ENCODE assay signal across 8 mouse cellular contexts in the genomic region with DNA sequence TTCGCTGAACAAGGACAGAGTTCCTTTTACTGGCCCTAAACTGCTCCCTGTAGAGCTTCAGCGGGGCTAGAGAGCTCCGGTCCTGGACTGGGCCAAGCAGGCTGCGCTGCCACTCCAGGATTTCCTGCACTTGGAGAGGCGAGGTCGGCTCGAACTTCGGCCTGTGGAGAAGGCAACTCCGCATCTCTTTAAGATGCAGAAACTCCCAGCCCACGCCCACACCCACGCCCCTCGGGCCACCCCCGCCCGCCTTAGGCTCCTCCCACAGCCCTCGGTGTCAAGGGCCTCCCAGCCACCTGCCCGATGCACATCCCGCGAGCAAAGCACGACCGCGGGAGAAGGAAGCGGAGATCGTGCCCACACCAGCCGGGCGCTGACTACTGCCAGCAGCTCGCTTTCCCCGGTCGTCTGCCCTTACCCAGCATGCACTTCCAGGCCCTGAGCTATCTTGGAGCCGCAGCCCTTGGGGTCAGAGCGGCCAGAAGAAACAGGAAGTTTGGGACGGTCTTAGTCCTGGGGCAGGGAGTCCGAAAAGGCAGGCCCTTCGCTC. TPM values are rescaled to one million over a fixed set of nuclear protein-coding genes. Genes with fewer than 3 reads are reported as not detected.
A peak's percentile ranks its signal among the peaks of the same experiment; 100 is the strongest.
DNase-seq lines count a peak whose midpoint lies in the region; ATAC-seq lines count a peak whose summit lies in the region.

No protein-coding gene starts in this region.

- H3K4me1 ChIP-seq in intestine, embryonic 16.5 days (ENCODE audit: control insufficient read depth, insufficient read depth, low read length): no peaks in the 10 kb centered on the region; the same call in 1 of the 2 replicates

- peak overlapping the region; percentile 57 for H3K27ac ChIP-seq in intestine, embryonic 16.5 days (ENCODE audit: low read length)

- WGBS in intestine, embryonic 16.5 days: 9% methylated on average over 33 of the region's 33 CpGs

- peak overlapping the region; percentile 67 for H3K9ac ChIP-seq in intestine, embryonic 16.5 days (ENCODE audit: low read depth, low read length)

- ATAC-seq in intestine, embryonic 16.5 days: peak; percentile 91

- intact Hi-C loops in gastrocnemius, postnatal 36 days (cut with DNase I): no loop called here
- intact Hi-C loops in left cerebral cortex, postnatal 25 days (cut with DNase I): loop anchor here (2.0 kb wide), 1 partner anchor 28 kb away; no protein-coding TSS in a partner anchor

- H3K36me3 ChIP-seq in intestine, embryonic 16.5 days (ENCODE audit: control insufficient read depth, insufficient read depth, low read length): no peaks in the 10 kb centered on the region

- peak; percentile 93 for DNase-seq in adrenal gland, adult 2 months
- DNase-seq in embryo, embryonic 11 days: peak; percentile 82
- DNase-seq in gastrocnemius, postnatal 36 days: peak; percentile 80 to 81
- DNase-seq in left cerebral cortex, postnatal 25 days (ENCODE audit: low spot score in 2 of 2): peak; percentile 20 to 40
- peak; percentile 62 for DNase-seq in mesoderm, embryonic 11.5 days (ENCODE audit: low read depth, low spot score)
- DNase-seq in right cerebral cortex, postnatal 25 days: peak; percentile 32
- DNase-seq in urinary bladder, postnatal 36 days (ENCODE audit: low spot score in 2 of 2): peak; percentile 79 to 87

- H3K4me2 ChIP-seq in intestine, embryonic 16.5 days (ENCODE audit: low read depth, low read length): peak overlapping the region; percentile 58

- no peaks in the 10 kb centered on the region for H3K9me3 ChIP-seq in intestine, embryonic 16.5 days (ENCODE audit: control insufficient read depth, low read length)

- H3K4me3 ChIP-seq in intestine, embryonic 16.5 days (ENCODE audit: low read length): peak overlapping the region; percentile 50

- no peaks in the 10 kb centered on the region for H3K27me3 ChIP-seq in intestine, embryonic 16.5 days (replicated peaks; ENCODE audit: control insufficient read depth, insufficient read depth, low read length)

RNA-seq across cellular contexts. Expression of a gene that starts 26.6 kb away (rescaled TPM):
- total RNA-seq in adrenal gland, adult 2 months (2021): 10 to 100 TPM in 1 of 2 experiments, 1 to 10 TPM in 1; 9.4 to 11.5 TPM
- polyA plus RNA-seq in adrenal gland, adult 2 months (2012; rRNA removed): 3.6 and 5.2 TPM in 2 replicates
- 1 to 10 TPM; 6.8 to 7.2 TPM for total RNA-seq in gastrocnemius, postnatal 36 days (2021)
- 3.2 and 3.5 TPM in 2 replicates for polyA plus RNA-seq in intestine, embryonic 16.5 days (2015; fragmentation: Nextera tagmentation; extraction: Ambion mirVana)
- 10 to 100 TPM; 16.6 to 19.4 TPM for total RNA-seq in left cerebral cortex, postnatal 25 days (2021)

RNA-seq across cellular contexts. Expression of a gene that starts 57.9 kb away (rescaled TPM):
- 10 to 100 TPM; 12.5 to 19.5 TPM for total RNA-seq in adrenal gland, adult 2 months (2021)
- 0.42 and 0.48 TPM in 2 replicates for polyA plus RNA-seq in adrenal gland, adult 2 months (2012; rRNA removed)
- 10 to 100 TPM in 1 of 2 experiments, 1 to 10 TPM in 1; 9.3 to 15.3 TPM for total RNA-seq in gastrocnemius, postnatal 36 days (2021)
- 10.9 and 11.8 TPM in 2 replicates for polyA plus RNA-seq in intestine, embryonic 16.5 days (2015; fragmentation: Nextera tagmentation; extraction: Ambion mirVana)
- total RNA-seq in left cerebral cortex, postnatal 25 days (2021): 10 to 100 TPM; 13.4 to 14.9 TPM

Comparison
In these comparisons a context has a peak if more than half of its experiments do, and no peak if none do; other contexts are left out.
1. Peak in every context shown above with its lines: DNase-seq, ATAC-seq, H3K4me3 ChIP-seq and H3K27ac ChIP-seq.
2. DNase-seq: peak in every context shown above with its lines; median percentile 93 in adrenal gland, adult 2 months; 83 in urinary bladder, postnatal 36 days; 82 in embryo, embryonic 11 days; 80 in gastrocnemius, postnatal 36 days; 62 in mesoderm, embryonic 11.5 days; 32 in right cerebral cortex, postnatal 25 days; 30 in left cerebral cortex, postnatal 25 days.